In genomic region chr1:180541883-180542711, GRCm38 (mm10) we compare ENCODE assay signal across 15 mouse cellular contexts. TPM values are rescaled to one million over a fixed set of nuclear protein-coding genes. Genes with fewer than 3 reads are reported as not detected.
DNase-seq lines count a peak whose midpoint lies in the region; ATAC-seq and TF ChIP-seq lines count a peak whose summit lies in the region.
"Had no signal": no experiment of that assay in that cellular context is flagged by ENCODE, and none has a peak within 500 bp of the region (broad histone marks: within the 10 kb centered on the region; RNA-seq: fewer than 3 reads in every experiment).

No protein-coding gene starts in this region.

- H3K4me2 ChIP-seq in forebrain, postnatal 0 days (ENCODE audit: low read depth), result no peak overlapping the region
- no peak overlapping the region for H3K4me2 ChIP-seq in forebrain, embryonic 15.5 days (replicated peaks)
- no peak overlapping the region for H3K4me2 ChIP-seq in embryonic facial prominence, embryonic 11.5 days (ENCODE audit: low read depth, low read length)
- H3K4me2 ChIP-seq in liver, embryonic 12.5 days, result no peak overlapping the region
- H3K4me2 ChIP-seq: forebrain, embryonic 12.5 days; heart, embryonic 15.5 days; limb, embryonic 13.5 days had no signal

- no peaks in the 10 kb centered on the region for H3K9me3 ChIP-seq in forebrain, postnatal 0 days (ENCODE audit: low read length)
- H3K9me3 ChIP-seq in forebrain, embryonic 15.5 days, result no peaks in the 10 kb centered on the region
- H3K9me3 ChIP-seq in embryonic facial prominence, embryonic 11.5 days (replicated peaks; ENCODE audit: control insufficient read depth, low read length), result no peaks in the 10 kb centered on the region
- H3K9me3 ChIP-seq in liver, embryonic 12.5 days (replicated peaks), result no peaks in the 10 kb centered on the region
- H3K9me3 ChIP-seq: forebrain, embryonic 12.5 days; heart, embryonic 15.5 days; limb, embryonic 13.5 days had no signal

- H3K4me3 ChIP-seq in forebrain, postnatal 0 days (ENCODE audit: low read depth, low read length), result no peak overlapping the region
- no peak overlapping the region for H3K4me3 ChIP-seq in forebrain, embryonic 15.5 days
- H3K4me3 ChIP-seq in embryonic facial prominence, embryonic 11.5 days (ENCODE audit: low read depth, low read length), result no peak overlapping the region
- H3K4me3 ChIP-seq in liver, embryonic 12.5 days, result no peak overlapping the region
- H3K4me3 ChIP-seq: forebrain, embryonic 12.5 days; heart, embryonic 15.5 days; limb, embryonic 13.5 days had no signal

- H3K36me3 ChIP-seq in forebrain, postnatal 0 days (ENCODE audit: insufficient read depth), result no peaks in the 10 kb centered on the region
- no peaks in the 10 kb centered on the region for H3K36me3 ChIP-seq in forebrain, embryonic 15.5 days
- no peaks in the 10 kb centered on the region for H3K36me3 ChIP-seq in embryonic facial prominence, embryonic 11.5 days (replicated peaks; ENCODE audit: control insufficient read depth, insufficient read depth, low read depth, low read length)
- H3K36me3 ChIP-seq in liver, embryonic 12.5 days, result no peaks in the 10 kb centered on the region
- H3K36me3 ChIP-seq: forebrain, embryonic 12.5 days; heart, embryonic 15.5 days; limb, embryonic 13.5 days had no signal

- TF ChIP-seq CTCF in forebrain, postnatal 0 days (IDR thresholded peaks at IDR 0.05; ENCODE audit: low read depth), result no peak

- H3K9ac ChIP-seq in forebrain, postnatal 0 days, result no peak overlapping the region
- H3K9ac ChIP-seq in forebrain, embryonic 15.5 days (replicated peaks), result no peak overlapping the region
- no peak overlapping the region for H3K9ac ChIP-seq in embryonic facial prominence, embryonic 11.5 days (replicated peaks; ENCODE audit: low read length)
- no peak overlapping the region for H3K9ac ChIP-seq in liver, embryonic 12.5 days
- H3K9ac ChIP-seq: forebrain, embryonic 12.5 days; heart, embryonic 15.5 days; limb, embryonic 13.5 days had no signal

- H3K4me1 ChIP-seq in forebrain, postnatal 0 days (ENCODE audit: insufficient read depth), result 0 out of 2 replicates have a peak, but pooled peaks cover 5% of the 10 kb centered on the region
- 0 out of 2 replicates have a peak, but pooled peaks cover 14% of the 10 kb centered on the region for H3K4me1 ChIP-seq in forebrain, embryonic 15.5 days
- no peaks in the 10 kb centered on the region for H3K4me1 ChIP-seq in embryonic facial prominence, embryonic 11.5 days (ENCODE audit: control insufficient read depth, insufficient read depth, low read length)
- peaks cover 10% of the 10 kb centered on the region; the same call in 1 of the 2 replicates for H3K4me1 ChIP-seq in liver, embryonic 12.5 days
- H3K4me1 ChIP-seq: forebrain, embryonic 12.5 days; heart, embryonic 15.5 days had no signal

- DNase-seq in forebrain, postnatal 0 days, result peak; percentile 59
- peak; percentile 27 to 31 for DNase-seq in B cell, adult 2 months
- DNase-seq in embryonic facial prominence, embryonic 11.5 days (ENCODE audit: low spot score), result peak; percentile 7
- no peak for DNase-seq in T-cell, adult 2 months (ENCODE audit: low spot score)
- no peak for DNase-seq in thymus, adult 18-20 months
- DNase-seq in kidney, postnatal 4 days, result no peak
- DNase-seq: cerebellum, adult 9-11 months; kidney, postnatal 36 days; thymus, adult 2 months had no signal

- WGBS in forebrain, postnatal 0 days, result 60% methylated on average over 15 of the region's 15 CpGs
- WGBS in forebrain, embryonic 15.5 days, result 69% methylated on average over 15 of the region's 15 CpGs
- WGBS in embryonic facial prominence, embryonic 11.5 days, result 75% methylated on average over 15 of the region's 15 CpGs
- WGBS in liver, embryonic 12.5 days (ENCODE audit: insufficient replicate concordance), result 60% methylated on average over 15 of the region's 15 CpGs

- H3K27ac ChIP-seq in forebrain, postnatal 0 days (ENCODE audit: low read depth, low read length), result peak overlapping the region; percentile 1; the same call in 1 of the 2 replicates
- no peak overlapping the region for H3K27ac ChIP-seq in forebrain, embryonic 15.5 days (replicated peaks)
- no peak overlapping the region for H3K27ac ChIP-seq in embryonic facial prominence, embryonic 11.5 days (replicated peaks; ENCODE audit: low read depth, low read length)
- peak overlapping the region; percentile 1; the same call in 1 of the 2 replicates for H3K27ac ChIP-seq in liver, embryonic 12.5 days
- H3K27ac ChIP-seq: forebrain, embryonic 12.5 days; heart, embryonic 15.5 days; limb, embryonic 13.5 days had no signal

- peak; percentile 67; the same call in 1 of the 2 replicates for ATAC-seq in forebrain, postnatal 0 days
- no peak for ATAC-seq in forebrain, embryonic 15.5 days (replicated peaks)
- no peak for ATAC-seq in embryonic facial prominence, embryonic 11.5 days (replicated peaks; ENCODE audit: insufficient number of reproducible peaks, low FRiP score, low TSS enrichment, low read depth)
- no peak for ATAC-seq in liver, embryonic 12.5 days

- H3K27me3 ChIP-seq in forebrain, postnatal 0 days (ENCODE audit: insufficient read depth, low read length), result no peaks in the 10 kb centered on the region
- no peaks in the 10 kb centered on the region for H3K27me3 ChIP-seq in forebrain, embryonic 15.5 days
- H3K27me3 ChIP-seq in embryonic facial prominence, embryonic 11.5 days (ENCODE audit: control insufficient read depth, insufficient read depth, low read length), result no peaks in the 10 kb centered on the region
- peaks cover 9% of the 10 kb centered on the region for H3K27me3 ChIP-seq in liver, embryonic 12.5 days (replicated peaks)

RNA-seq across cellular contexts. Expression of gene Parp1, which starts 26.6 kb away (rescaled TPM):
- total RNA-seq in forebrain, postnatal 0 days (2014; rRNA removed), result 92.2 and 95.3 TPM in 2 replicates
- 51.6 and 57.5 TPM in 2 replicates for polyA plus RNA-seq in forebrain, postnatal 0 days (2015; fragmentation: Nextera tagmentation; extraction: Ambion mirVana)
- 144 and 147 TPM in 2 replicates for polyA plus RNA-seq in forebrain, embryonic 15.5 days (2015; fragmentation: Nextera tagmentation; extraction: Ambion mirVana)
- 163 and 181 TPM in 2 replicates for polyA plus RNA-seq in embryonic facial prominence, embryonic 11.5 days (2014; fragmentation: Nextera tagmentation; extraction: Ambion mirVana)
- polyA plus RNA-seq in liver, embryonic 12.5 days (2016; fragmentation: Nextera tagmentation; extraction: Ambion mirVana), result 111 and 115 TPM in 2 replicates

RNA-seq across cellular contexts. Expression of gene Stum, which starts 58.8 kb away (rescaled TPM):
- total RNA-seq in forebrain, postnatal 0 days (2014; rRNA removed), result 59.7 and 80.7 TPM in 2 replicates
- 15.2 and 16.7 TPM in 2 replicates for polyA plus RNA-seq in forebrain, postnatal 0 days (2015; fragmentation: Nextera tagmentation; extraction: Ambion mirVana)
- 4.1 and 4.2 TPM in 2 replicates for polyA plus RNA-seq in forebrain, embryonic 15.5 days (2015; fragmentation: Nextera tagmentation; extraction: Ambion mirVana)
- 1.3 and 1.4 TPM in 2 replicates for polyA plus RNA-seq in embryonic facial prominence, embryonic 11.5 days (2014; fragmentation: Nextera tagmentation; extraction: Ambion mirVana)
- 0.07 and 0.28 TPM in 2 replicates for polyA plus RNA-seq in liver, embryonic 12.5 days (2016; fragmentation: Nextera tagmentation; extraction: Ambion mirVana)
- total RNA-seq: megakaryocyte-erythroid progenitor cell, adult 5-6 weeks had no signal

Comparison
In these comparisons a context has a peak if more than half of its experiments do, and no peak if none do; other contexts are left out.
1. H3K27ac ChIP-seq: peak in forebrain, postnatal 0 days (single experiment) and liver, embryonic 12.5 days (single experiment); none in forebrain, embryonic 15.5 days (single experiment) and embryonic facial prominence, embryonic 11.5 days (single experiment).
2. DNase-seq: peak in forebrain, postnatal 0 days (single experiment), B cell, adult 2 months (2 of 2) and embryonic facial prominence, embryonic 11.5 days (single experiment); none in T-cell, adult 2 months (single experiment), thymus, adult 18-20 months (0 of 2) and kidney, postnatal 4 days (0 of 2).